19 mouse cellular contexts compared by ENCODE assay signal in the genomic region with DNA sequence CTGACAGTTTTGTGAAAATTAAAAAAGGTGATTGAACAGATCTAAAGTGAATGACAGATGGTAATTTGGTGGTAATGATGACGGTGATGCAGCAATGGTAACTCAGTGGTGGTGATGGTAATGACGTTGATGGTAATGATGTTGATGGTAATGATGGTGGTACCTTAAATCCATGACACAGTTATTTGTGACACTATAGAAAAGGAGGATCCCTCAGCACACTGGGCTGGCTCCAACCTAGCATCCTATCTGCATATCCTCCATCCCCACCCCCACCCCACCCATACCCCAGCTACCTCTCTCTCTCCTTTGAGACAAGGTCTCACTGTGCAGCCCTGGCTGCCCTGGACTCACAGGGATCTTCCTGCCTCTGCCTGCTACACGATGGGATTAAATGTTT. TPM values are rescaled to one million over a fixed set of nuclear protein-coding genes. Genes with fewer than 3 reads are reported as not detected.
DNase-seq lines count a peak whose midpoint lies in the region; ATAC-seq and TF ChIP-seq lines count a peak whose summit lies in the region.
"Had no signal": no experiment of that assay in that cellular context is flagged by ENCODE, and none has a peak within 500 bp of the region (broad histone marks: within the 10 kb centered on the region; RNA-seq: fewer than 3 reads in every experiment).

No protein-coding gene starts in this region.

- H3K36me3 ChIP-seq in embryonic facial prominence, embryonic 15.5 days, result no peaks in the 10 kb centered on the region
- H3K36me3 ChIP-seq in embryonic facial prominence, embryonic 10.5 days (replicated peaks), result no peaks in the 10 kb centered on the region
- H3K36me3 ChIP-seq in spleen, adult 2 months (ENCODE audit: control insufficient read depth, insufficient read depth, low read length), result no peaks in the 10 kb centered on the region
- no peaks in the 10 kb centered on the region for H3K36me3 ChIP-seq in midbrain, embryonic 16.5 days (ENCODE audit: control insufficient read depth, insufficient read depth, low read length)
- H3K36me3 ChIP-seq: forebrain, embryonic 10.5 days; heart, embryonic 12.5 days; hindbrain, embryonic 10.5 days had no signal

- no peaks in the 10 kb centered on the region for H3K9me3 ChIP-seq in embryonic facial prominence, embryonic 15.5 days (replicated peaks)
- no peaks in the 10 kb centered on the region for H3K9me3 ChIP-seq in embryonic facial prominence, embryonic 10.5 days
- no peaks in the 10 kb centered on the region for H3K9me3 ChIP-seq in midbrain, embryonic 16.5 days (replicated peaks; ENCODE audit: control insufficient read depth, low read length, poor library complexity, severe bottlenecking)
- H3K9me3 ChIP-seq: forebrain, embryonic 10.5 days; heart, embryonic 12.5 days; hindbrain, embryonic 10.5 days had no signal

- peaks cover 25% of the 10 kb centered on the region for H3K4me1 ChIP-seq in embryonic facial prominence, embryonic 15.5 days
- peaks cover 28% of the 10 kb centered on the region for H3K4me1 ChIP-seq in embryonic facial prominence, embryonic 10.5 days
- peaks cover 5% of the 10 kb centered on the region; the same call in 1 of the 2 replicates for H3K4me1 ChIP-seq in spleen, adult 2 months (ENCODE audit: control insufficient read depth, insufficient read depth, insufficient read length)
- H3K4me1 ChIP-seq in midbrain, embryonic 16.5 days (ENCODE audit: control insufficient read depth, insufficient read depth, low read length), result peaks cover 2% of the 10 kb centered on the region; the same call in 1 of the 2 replicates

- no peak for TF ChIP-seq POLR2A in spleen, adult 2 months (IDR thresholded peaks at IDR 0.05; ENCODE audit: low read depth, low read length)

- DNase-seq in embryonic facial prominence, embryonic 10.5 days (ENCODE audit: low spot score), result no peak
- DNase-seq in spleen, adult 2 months (ENCODE audit: low read depth in 1 of 2, low spot score in 2 of 2), result no peak
- no peak for DNase-seq in spleen, adult 12 weeks (ENCODE audit: low spot score)
- no peak for DNase-seq in left cerebral cortex, adult 18-20 months (ENCODE audit: low spot score in 2 of 2)
- DNase-seq in frontal cortex, postnatal 36 days (ENCODE audit: low spot score in 2 of 2), result no peak
- DNase-seq: adrenal gland, adult 8-10 months; cerebellum, adult 11 months; cerebellum, adult 9-11 months; cerebellum, postnatal 36 days; gastrocnemius, postnatal 10 days had no signal

- TF ChIP-seq CTCF in spleen, adult 2 months (IDR thresholded peaks at IDR 0.05; ENCODE audit: extremely low read depth, insufficient read depth, insufficient read length, insufficient replicate concordance), result no peak

- H3K27me3 ChIP-seq in embryonic facial prominence, embryonic 15.5 days, result no peaks in the 10 kb centered on the region
- no peaks in the 10 kb centered on the region for H3K27me3 ChIP-seq in embryonic facial prominence, embryonic 10.5 days (replicated peaks; ENCODE audit: low read depth, poor library complexity, severe bottlenecking)
- no peaks in the 10 kb centered on the region for H3K27me3 ChIP-seq in spleen, adult 2 months (ENCODE audit: control insufficient read depth, insufficient read depth, low read length)
- H3K27me3 ChIP-seq in midbrain, embryonic 16.5 days (ENCODE audit: control insufficient read depth, insufficient read depth, low read depth, low read length), result no peaks in the 10 kb centered on the region
- H3K27me3 ChIP-seq: heart, embryonic 12.5 days had no signal

- H3K4me3 ChIP-seq in embryonic facial prominence, embryonic 15.5 days (replicated peaks), result no peak overlapping the region
- no peak overlapping the region for H3K4me3 ChIP-seq in embryonic facial prominence, embryonic 10.5 days
- H3K4me3 ChIP-seq in spleen, adult 2 months (ENCODE audit: extremely low read depth, insufficient read depth, insufficient read length), result no peak overlapping the region
- no peak overlapping the region for H3K4me3 ChIP-seq in midbrain, embryonic 16.5 days (ENCODE audit: low read depth, low read length)
- H3K4me3 ChIP-seq: erythroblast, embryonic 14.5 days; forebrain, embryonic 10.5 days; heart, embryonic 12.5 days; hindbrain, embryonic 10.5 days had no signal

- 73% methylated on average over 3 of the region's 3 CpGs for WGBS in embryonic facial prominence, embryonic 15.5 days
- 88% methylated on average over 3 of the region's 3 CpGs for WGBS in embryonic facial prominence, embryonic 10.5 days
- 87% methylated on average over 3 of the region's 3 CpGs for WGBS in spleen, adult 2 months
- 89% methylated on average over 3 of the region's 3 CpGs for WGBS in midbrain, embryonic 16.5 days

- H3K27ac ChIP-seq in embryonic facial prominence, embryonic 15.5 days (replicated peaks), result peak overlapping the region; percentile 55; the same call in 1 of the 2 replicates
- no peak overlapping the region for H3K27ac ChIP-seq in embryonic facial prominence, embryonic 10.5 days (replicated peaks)
- peak overlapping the region; percentile 89 for H3K27ac ChIP-seq in spleen, adult 2 months (ENCODE audit: insufficient read depth, low read length)
- H3K27ac ChIP-seq in midbrain, embryonic 16.5 days (ENCODE audit: low read length), result no peak overlapping the region
- H3K27ac ChIP-seq: forebrain, embryonic 10.5 days; hindbrain, embryonic 10.5 days; hindbrain, embryonic 14.5 days had no signal

- no peak for ATAC-seq in embryonic facial prominence, embryonic 15.5 days (ENCODE audit: insufficient number of reproducible peaks, low FRiP score, low TSS enrichment, low read depth)
- peak; percentile 23 for ATAC-seq in inflammation-experienced regulatory T-cells, adult 6 months
- no peak for ATAC-seq in midbrain, embryonic 16.5 days
- ATAC-seq: forebrain, embryonic 14.5 days had no signal

- no peak overlapping the region for H3K4me2 ChIP-seq in embryonic facial prominence, embryonic 15.5 days (replicated peaks)
- no peak overlapping the region for H3K4me2 ChIP-seq in midbrain, embryonic 16.5 days (ENCODE audit: low read length)
- H3K4me2 ChIP-seq: heart, embryonic 12.5 days; hindbrain, embryonic 14.5 days had no signal

- no peak overlapping the region for H3K9ac ChIP-seq in embryonic facial prominence, embryonic 15.5 days
- H3K9ac ChIP-seq in midbrain, embryonic 16.5 days (ENCODE audit: low read depth, low read length), result no peak overlapping the region
- H3K9ac ChIP-seq: heart, embryonic 12.5 days; hindbrain, embryonic 14.5 days had no signal

RNA-seq across cellular contexts. Expression of a gene that starts 34.4 kb away (rescaled TPM):
- polyA plus RNA-seq in embryonic facial prominence, embryonic 15.5 days (2015; fragmentation: Nextera tagmentation; extraction: Ambion mirVana), result 6.3 and 6.8 TPM in 2 replicates
- 9.5 and 11.1 TPM in 2 replicates for polyA plus RNA-seq in embryonic facial prominence, embryonic 10.5 days (2016; fragmentation: Nextera tagmentation; extraction: Ambion mirVana)
- 4.5 TPM in 2 replicates for polyA plus RNA-seq in spleen, adult 2 months (2012; rRNA removed)
- polyA plus RNA-seq in inflammation-experienced regulatory T-cells, adult 6 months (2017; shearing (Covaris generic)), result 10 to 100 TPM in 2 of 3 experiments, 1 to 10 TPM in 1; 8.6 to 13.2 (median 11.6) TPM
- 4.6 and 5.8 TPM in 2 replicates for polyA plus RNA-seq in midbrain, embryonic 16.5 days (2015; fragmentation: Nextera tagmentation; extraction: Ambion mirVana)
- 10 to 100 TPM; 40.2 to 47.6 TPM for total RNA-seq in left cerebral cortex, adult 18-20 months (2021)

Comparison
In these comparisons a context has a peak if more than half of its experiments do, and no peak if none do; other contexts are left out.
1. H3K27ac ChIP-seq: peak in embryonic facial prominence, embryonic 15.5 days (single experiment) and spleen, adult 2 months (single experiment); none in embryonic facial prominence, embryonic 10.5 days (single experiment) and midbrain, embryonic 16.5 days (single experiment).